Mouse (Mus musculus) lung, adult 18-20 months (tissue): Measurements from ENCODE around the gene Klk5.

Experiments used
- DNase-seq, 2 experiments: peaks; one replicate each; pipeline ENCODE4 v3.0.0; 2022; ENCODE audit warnings: mixed read lengths in 2 of 2

Gene Klk5

GRCm38 (mm10) chr7:43841701-43842100 is at the start of gene Klk5:
Klk5 (plus strand) TSS chr7:43841971.
- DNase-seq = no peak

- DNase-seq = no peak
These were observed 45.4 kb upstream of the Klk5 start for GRCm38 (mm10) chr7:43796355-43796754.

- DNase-seq = peak; percentile 33 to 41
These were observed 44.4 kb upstream of the Klk5 start, which contains the start of gene Klk8 for GRCm38 (mm10) chr7:43797333-43797769. Klk8 (plus strand) TSS chr7:43797577.

- peak; percentile 17 to 27 for DNase-seq
These were observed 43.8 kb upstream of the Klk5 start for GRCm38 (mm10) chr7:43797844-43798462.

- DNase-seq = no peak
These were observed 41.9 kb upstream of the Klk5 start for GRCm38 (mm10) chr7:43799876-43800275.

GRCm38 (mm10) chr7:43810994-43811393 is 30.8 kb upstream of the Klk5 start, which contains the start of gene Klk7:
Klk7 (plus strand) TSS chr7:43811294.
- no peak for DNase-seq

GRCm38 (mm10) chr7:43815211-43815610 is 26.6 kb upstream of the Klk5 start:
- DNase-seq = no peak

- DNase-seq = no peak
These were observed 25.0 kb upstream of the Klk5 start for GRCm38 (mm10) chr7:43816746-43817145.

GRCm38 (mm10) chr7:43821581-43821980 is 20.2 kb upstream of the Klk5 start:
- DNase-seq = no peak

- DNase-seq = no peak
These were observed 17.6 kb upstream of the Klk5 start, which contains the start of gene Klk6 for GRCm38 (mm10) chr7:43824199-43824598. Klk6 (plus strand) TSS chr7:43824499.

- DNase-seq = no peak
These were observed 15.7 kb upstream of the Klk5 start for GRCm38 (mm10) chr7:43826056-43826455.

GRCm38 (mm10) chr7:43827706-43828105 is 14.1 kb upstream of the Klk5 start:
- DNase-seq = no peak

- no peak for DNase-seq
These were observed 12.8 kb upstream of the Klk5 start for GRCm38 (mm10) chr7:43829006-43829405.

GRCm38 (mm10) chr7:43843801-43844200 is 2.0 kb downstream of the Klk5 start:
- no peak for DNase-seq

GRCm38 (mm10) chr7:43851616-43852015 is 9.8 kb downstream of the Klk5 start:
- DNase-seq = no peak

GRCm38 (mm10) chr7:43854642-43855380 is 13.0 kb downstream of the Klk5 start:
- no peak for DNase-seq

GRCm38 (mm10) chr7:43855709-43856108 is 13.9 kb downstream of the Klk5 start:
- DNase-seq = no peak

GRCm38 (mm10) chr7:43856307-43856706 is 14.5 kb downstream of the Klk5 start:
- no peak for DNase-seq

GRCm38 (mm10) chr7:43857501-43857900 is 15.7 kb downstream of the Klk5 start:
- no peak for DNase-seq

GRCm38 (mm10) chr7:43860411-43860810 is 18.6 kb downstream of the Klk5 start:
- no peak for DNase-seq

GRCm38 (mm10) chr7:43873237-43873636 is 31.5 kb downstream of the Klk5 start:
- peak; percentile 20 to 35 for DNase-seq

GRCm38 (mm10) chr7:43873674-43874073 is 31.9 kb downstream of the Klk5 start:
- DNase-seq = no peak

GRCm38 (mm10) chr7:43874868-43875375 is 33.2 kb downstream of the Klk5 start:
- no peak for DNase-seq

- no peak for DNase-seq
These were observed 34.7 kb downstream of the Klk5 start for GRCm38 (mm10) chr7:43876444-43876843.
